Mouse (Mus musculus) testis, adult 2 months (tissue): Measurements from ENCODE around the gene C1s1. TPM values are rescaled to one million over a fixed set of nuclear protein-coding genes. Genes with fewer than 3 reads are reported as not detected.
"Not testable (repeated sequence)": the region's sequence is repeated elsewhere in the genome, so short reads cannot be mapped to it uniquely, and the experiment has no call there.

Experiments
- H3K27ac ChIP-seq: fragments of 200-500 bp; 2 replicates; pipeline ENCODE4 v1.5.1; 2012; ENCODE audit warnings: low read depth, low read length; ENCODE audit not compliant: control insufficient read depth, insufficient read depth
- H3K27me3 ChIP-seq: fragments of 200-500 bp; 2 replicates; pipeline ENCODE4 v1.6.1; 2012; ENCODE audit warnings: mild to moderate bottlenecking, low read length, moderate library complexity; ENCODE audit not compliant: control insufficient read depth, insufficient read depth
- H3K36me3 ChIP-seq: fragments of 200-500 bp; 2 replicates; pipeline ENCODE4 v1.6.1; 2012; ENCODE audit warnings: mild to moderate bottlenecking, low read length; ENCODE audit not compliant: control insufficient read depth, insufficient read depth
- H3K4me1 ChIP-seq: fragments of 200-500 bp; 2 replicates; pipeline ENCODE4 v1.6.1; 2012; ENCODE audit warnings: low read length; ENCODE audit not compliant: control insufficient read depth, insufficient read depth
- H3K4me3 ChIP-seq: fragments of 200-500 bp; 2 replicates; pipeline ENCODE4 v1.5.1; 2012; ENCODE audit warnings: low read depth, mild to moderate bottlenecking, low read length, moderate library complexity, mixed read lengths; ENCODE audit not compliant: control insufficient read depth
- CTCF ChIP-seq: fragments of 200-500 bp; IDR thresholded peaks from 2 replicates; pipeline ENCODE4 v1.5.1; 2012; ENCODE audit warnings: low read depth, mild to moderate bottlenecking, inconsistent platforms, low read length, moderate library complexity; ENCODE audit not compliant: control insufficient read depth, insufficient read depth, insufficient replicate concordance
- POLR2A ChIP-seq: fragments of 200-500 bp; IDR thresholded peaks from 2 replicates; pipeline ENCODE4 v1.6.1; 2012; ENCODE audit warnings: low read depth, mild to moderate bottlenecking, inconsistent platforms, low read length, moderate library complexity; ENCODE audit not compliant: control insufficient read depth
- polyA plus RNA-seq: library from polyadenylated mRNA; depleted of rRNA; stranded (reverse); fragments of >200 nt; gene quantifications from 2 replicates; pipeline ENCODE4 v1.2.3, GENCODE M21; 2012; rRNA removed

The C1s1 gene
- 9.4 and 10.5 TPM in 2 replicates for polyA plus RNA-seq

DNA sequence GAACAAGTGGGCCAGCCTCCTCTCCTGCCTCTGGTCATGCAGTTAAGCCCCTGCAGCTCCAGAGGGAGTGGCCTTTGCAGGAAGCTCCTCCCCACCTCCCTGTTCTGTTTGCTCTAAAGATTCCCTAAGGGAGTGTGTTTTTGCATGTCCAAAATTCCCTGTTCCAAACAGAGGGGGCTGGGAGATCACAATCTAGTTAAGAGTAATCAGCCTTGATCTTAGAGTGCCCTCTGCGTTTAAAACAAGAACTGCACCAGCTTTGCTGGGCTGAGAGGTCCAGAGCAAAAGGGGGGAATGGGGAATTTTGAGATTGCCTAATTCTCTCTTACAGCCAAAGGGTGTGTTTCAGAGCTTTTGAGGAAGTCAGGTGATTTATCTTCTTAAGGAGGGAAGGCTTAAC lies at the start of gene C1s1:
Gene C1s1, minus strand, starts transcription at position 76 of the 400 bp plus-strand sequence.
- not testable (repeated sequence) for H3K36me3 ChIP-seq, H3K4me3 ChIP-seq, H3K4me1 ChIP-seq, H3K27ac ChIP-seq, H3K27me3 ChIP-seq

DNA sequence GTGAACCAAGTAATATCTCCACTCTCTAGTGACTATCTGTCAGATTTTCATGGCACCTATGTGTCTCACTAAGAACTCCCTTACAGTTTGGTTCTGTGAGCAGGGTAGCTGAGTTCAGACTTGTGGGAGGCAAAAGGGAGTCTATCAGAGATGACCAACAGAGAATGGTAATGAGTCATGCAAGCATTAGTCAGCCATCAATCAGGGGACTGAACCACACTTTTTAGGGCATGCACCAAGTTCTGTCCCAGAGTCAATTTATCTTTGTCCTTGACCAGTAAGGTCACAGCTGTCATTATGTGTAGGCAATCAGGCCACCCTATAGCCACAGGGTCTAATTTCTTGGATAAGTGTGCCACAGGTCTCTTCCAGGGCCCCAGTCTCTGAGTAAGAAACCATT lies 46.6 kb upstream of the C1s1 start:
- Histone ChIP-seq H3K36me3 (no peaks in the 10 kb centered on the region), H3K4me1 (no peaks in the 10 kb centered on the region), H3K4me3 (no peak overlapping the region), H3K27me3 (no peaks in the 10 kb centered on the region), H3K27ac (no peak overlapping the region)
- TF ChIP-seq POLR2A (no peak), CTCF (no peak)

DNA sequence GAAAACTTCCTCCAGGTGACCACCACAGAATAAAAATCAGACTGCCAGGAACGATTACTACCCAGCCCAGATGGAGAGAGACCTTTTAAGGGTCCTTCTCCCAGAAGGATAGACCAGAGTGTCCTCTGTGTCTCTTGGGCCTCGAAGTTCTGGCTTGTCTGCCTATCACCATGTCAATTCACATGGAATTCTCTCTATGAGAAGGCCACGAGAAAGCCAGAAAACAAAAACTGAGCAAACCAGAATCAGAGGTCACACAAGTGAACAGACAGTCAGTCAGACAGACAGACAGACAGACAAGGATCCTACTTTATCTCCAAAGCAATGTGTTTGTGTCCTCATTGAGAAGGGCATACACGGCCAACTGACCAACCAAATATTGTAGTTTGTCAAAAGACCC lies 44.1 kb upstream of the C1s1 start:
- H3K4me3 ChIP-seq: no peak overlapping the region
- H3K27me3 ChIP-seq: no peaks in the 10 kb centered on the region
- no peak for TF ChIP-seq CTCF
- TF ChIP-seq POLR2A: no peak
- H3K4me1 ChIP-seq: no peaks in the 10 kb centered on the region
- no peaks in the 10 kb centered on the region for H3K36me3 ChIP-seq
- H3K27ac ChIP-seq: no peak overlapping the region

DNA sequence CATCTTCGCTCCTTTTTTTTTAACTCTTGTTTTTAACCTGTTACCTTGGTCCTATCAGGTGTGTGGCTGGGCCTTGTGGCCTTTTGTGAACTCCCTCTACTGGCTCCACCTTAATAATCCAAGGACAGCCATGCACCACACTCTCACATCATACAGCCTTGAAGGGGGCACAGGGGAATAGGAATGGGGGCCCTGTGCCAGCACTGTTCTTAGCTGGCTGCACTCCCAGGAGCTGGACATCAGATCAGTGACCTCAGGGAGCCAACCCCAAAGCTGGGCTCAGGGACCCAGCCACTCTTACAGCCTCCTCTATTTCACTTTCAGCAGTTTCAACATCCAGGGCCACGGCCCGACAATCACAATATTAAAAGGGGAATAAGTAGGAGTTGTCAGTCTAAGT lies 43.6 kb upstream of the C1s1 start:
- TF ChIP-seq CTCF (no peak), POLR2A (no peak)
- H3K4me3 ChIP-seq: no peak overlapping the region
- no peaks in the 10 kb centered on the region for H3K27me3 ChIP-seq
- no peaks in the 10 kb centered on the region for H3K36me3 ChIP-seq
- H3K27ac ChIP-seq: no peak overlapping the region
- no peaks in the 10 kb centered on the region for H3K4me1 ChIP-seq

GRCm38 (mm10) chr6:124584935-124585334 lies 42.8 kb upstream of the C1s1 start:
- no peaks in the 10 kb centered on the region for H3K36me3 ChIP-seq
- no peaks in the 10 kb centered on the region for H3K4me1 ChIP-seq
- H3K4me3 ChIP-seq: no peak overlapping the region
- no peak overlapping the region for H3K27ac ChIP-seq
- TF ChIP-seq CTCF: no peak
- H3K27me3 ChIP-seq: no peaks in the 10 kb centered on the region

- Histone ChIP-seq H3K36me3 (no peaks in the 10 kb centered on the region), H3K27ac (no peak overlapping the region), H3K4me3 (no peak overlapping the region), H3K4me1 (no peaks in the 10 kb centered on the region), H3K27me3 (no peaks in the 10 kb centered on the region)
- TF ChIP-seq POLR2A: no peak
- no peak for TF ChIP-seq CTCF
These were observed 40.1 kb upstream of the C1s1 start for GRCm38 (mm10) chr6:124582231-124582630.

DNA sequence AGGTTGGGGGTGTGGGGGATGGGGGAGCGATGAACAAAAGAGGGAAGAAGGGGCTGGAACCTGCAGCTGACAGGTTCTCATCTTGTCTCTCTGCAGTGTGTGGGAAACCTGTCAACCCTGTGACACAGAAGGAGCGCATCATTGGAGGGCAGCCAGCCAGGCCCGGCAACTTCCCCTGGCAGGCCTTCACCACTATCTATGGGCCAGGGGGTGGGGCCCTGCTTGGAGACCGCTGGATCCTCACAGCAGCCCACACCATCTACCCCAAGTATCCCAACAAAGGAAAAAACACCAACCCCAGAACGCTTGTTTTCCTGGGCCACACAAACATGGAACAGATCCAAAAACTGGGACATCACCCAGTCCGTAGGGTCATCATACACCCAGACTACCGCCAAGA lies 38.0 kb upstream of the C1s1 start:
- H3K4me3 ChIP-seq, H3K36me3 ChIP-seq, H3K27ac ChIP-seq, H3K27me3 ChIP-seq, H3K4me1 ChIP-seq: not testable (repeated sequence)

GRCm38 (mm10) chr6:124575155-124575678 lies 33.1 kb upstream of the C1s1 start:
- H3K4me1 ChIP-seq, H3K27me3 ChIP-seq, H3K27ac ChIP-seq: not testable (repeated sequence)

More at GRCm38 (mm10) chr6:124575155-124575678, 33.1 kb upstream of the C1s1 start:
- not testable (repeated sequence) for H3K36me3 ChIP-seq, H3K4me3 ChIP-seq
